Comparison of ENCODE assay signal across 8 mouse cellular contexts in the genomic region with DNA sequence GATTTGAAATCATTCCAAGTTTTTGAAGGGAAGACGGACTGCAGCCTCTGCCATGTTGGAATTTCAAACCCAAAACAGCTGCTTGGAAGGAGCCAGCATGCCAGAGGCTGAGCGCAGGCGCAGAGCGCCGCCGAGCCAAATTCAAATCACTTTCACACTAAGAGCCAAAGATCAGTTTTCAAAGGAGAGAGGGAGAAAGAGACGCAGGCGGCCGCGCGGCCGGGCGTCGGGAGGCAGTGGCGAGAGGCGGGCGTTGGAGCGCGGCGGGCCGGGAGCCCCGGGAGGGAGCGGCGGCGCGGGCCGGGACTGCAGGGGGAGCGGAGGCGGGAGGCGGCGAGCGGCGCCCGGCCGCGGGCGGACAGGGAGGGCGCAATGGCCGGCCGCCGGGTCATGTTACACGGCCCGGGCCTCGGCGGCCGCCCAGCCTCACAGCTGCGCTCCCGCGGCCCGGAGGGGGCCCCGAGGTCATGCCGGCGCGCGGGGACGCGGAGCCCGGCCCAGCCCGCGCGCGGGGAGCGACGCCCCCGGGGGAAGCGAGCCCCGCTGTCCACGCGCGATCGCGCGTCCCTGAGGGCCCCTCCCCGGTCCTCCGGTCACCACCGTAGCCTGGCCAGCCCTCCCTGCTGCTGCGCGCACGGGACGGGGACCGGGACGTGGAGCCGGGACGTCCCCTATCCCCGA. TPM values are rescaled to one million over a fixed set of nuclear protein-coding genes. Genes with fewer than 3 reads are reported as not detected.
DNase-seq lines count a peak whose midpoint lies in the region; TF ChIP-seq lines count a peak whose summit lies in the region.

Gene Fign (minus strand): TSS at position 102 of the 681 bp plus-strand sequence.

- peak within 1 kb of the TSS; percentile 87 for H3K4me3 ChIP-seq in lung, adult 2 months (replicated peaks; ENCODE audit: extremely low read depth, low read depth, low read length)

- peak; percentile 24; the same call in 1 of the 2 replicates for TF ChIP-seq POLR2A in lung, adult 2 months (IDR thresholded peaks at IDR 0.05; ENCODE audit: borderline replicate concordance, extremely low read depth, low read depth, low read length)

- peak; percentile 95 for DNase-seq in NIH3T3 (ENCODE audit: low read depth)
- DNase-seq in cerebellum, adult 9-11 months = peak; percentile 38
- peak; percentile 38 to 76 for DNase-seq in frontal cortex, adult 2 months (ENCODE audit: extremely low spot score in 1 of 2, low spot score in 1 of 2)
- DNase-seq in heart, postnatal 4 days = peak; percentile 81
- peak; percentile 52 for DNase-seq in layer of hippocampus, adult 9-11 months
- peak; percentile 74 for DNase-seq in lung, adult 2 months
- peak; percentile 83 for DNase-seq in ovary, postnatal 36 days (ENCODE audit: low spot score)
- DNase-seq in natural killer cell, adult 2 months (ENCODE audit: low spot score in 2 of 2) = no peak

- no peak for TF ChIP-seq CTCF in lung, adult 2 months (IDR thresholded peaks at IDR 0.05; ENCODE audit: insufficient read depth, low read length)

- WGBS in lung, adult 2 months = under 1% methylated on average over 79 of the region's 85 CpGs

- H3K4me1 ChIP-seq in lung, adult 2 months (ENCODE audit: control insufficient read depth, insufficient read depth, low read length) = peaks cover 2% of the 10 kb centered on the region; the same call in 1 of the 2 replicates

RNA-seq across cellular contexts. Expression of gene Fign, which starts in this region (rescaled TPM):
- polyA plus RNA-seq in frontal cortex, adult 2 months (2012; rRNA removed) = 1.1 and 2.0 TPM in 2 replicates
- total RNA-seq in heart, postnatal 4 days (2021) = 10 to 100 TPM in 1 of 2 experiments, 1 to 10 TPM in 1; 8.5 to 10.7 TPM
- polyA plus RNA-seq in lung, adult 2 months (2012; rRNA removed) = 3.6 TPM in 2 replicates

Comparison
In these comparisons a context has a peak if more than half of its experiments do, and no peak if none do; other contexts are left out.
1. DNase-seq: peak in NIH3T3 (single experiment), cerebellum, adult 9-11 months (single experiment), frontal cortex, adult 2 months (2 of 2), heart, postnatal 4 days (single experiment), layer of hippocampus, adult 9-11 months (single experiment), lung, adult 2 months (single experiment) and ovary, postnatal 36 days (single experiment); none in natural killer cell, adult 2 months (0 of 2).